Mouse (Mus musculus): ENCODE measurements at regions not wholly inside any gene's neighbourhood (a gene's known extent, or its start where the extent isn't known, plus 50 kb on each side); places are given as distances from the start of the nearest gene placed in this dataset.
A peak's percentile ranks its signal among the peaks of the same experiment; 100 is the strongest.

- DNase-seq: no peak
Observed at GRCm38 (mm10) chr9:95331275-95331674, 75.2 kb downstream of the Chst2 start.

DNA sequence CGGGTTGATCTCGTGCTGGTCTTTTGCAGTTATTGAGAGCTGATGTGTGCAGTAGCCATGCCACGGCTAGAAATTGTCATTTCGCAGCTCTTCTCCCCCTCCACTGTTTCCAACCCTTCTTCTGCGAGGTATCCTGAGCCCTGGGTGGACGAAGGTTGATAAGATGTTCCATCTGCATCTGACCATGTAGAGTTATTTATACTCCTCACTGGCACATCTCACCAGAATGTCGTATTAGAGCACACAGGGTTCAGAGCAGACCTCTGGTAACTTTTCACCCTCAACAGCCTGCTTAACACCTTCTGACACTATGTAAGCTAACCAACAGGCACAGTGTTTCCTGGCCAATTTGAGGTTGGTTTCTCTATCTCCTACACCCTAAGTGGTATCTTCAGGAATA lies 76.4 kb downstream of the Chst2 start:
- DNase-seq: no peak

- DNase-seq: no peak
Observed at GRCm38 (mm10) chr9:95329053-95329430, 77.5 kb downstream of the Chst2 start.

DNA sequence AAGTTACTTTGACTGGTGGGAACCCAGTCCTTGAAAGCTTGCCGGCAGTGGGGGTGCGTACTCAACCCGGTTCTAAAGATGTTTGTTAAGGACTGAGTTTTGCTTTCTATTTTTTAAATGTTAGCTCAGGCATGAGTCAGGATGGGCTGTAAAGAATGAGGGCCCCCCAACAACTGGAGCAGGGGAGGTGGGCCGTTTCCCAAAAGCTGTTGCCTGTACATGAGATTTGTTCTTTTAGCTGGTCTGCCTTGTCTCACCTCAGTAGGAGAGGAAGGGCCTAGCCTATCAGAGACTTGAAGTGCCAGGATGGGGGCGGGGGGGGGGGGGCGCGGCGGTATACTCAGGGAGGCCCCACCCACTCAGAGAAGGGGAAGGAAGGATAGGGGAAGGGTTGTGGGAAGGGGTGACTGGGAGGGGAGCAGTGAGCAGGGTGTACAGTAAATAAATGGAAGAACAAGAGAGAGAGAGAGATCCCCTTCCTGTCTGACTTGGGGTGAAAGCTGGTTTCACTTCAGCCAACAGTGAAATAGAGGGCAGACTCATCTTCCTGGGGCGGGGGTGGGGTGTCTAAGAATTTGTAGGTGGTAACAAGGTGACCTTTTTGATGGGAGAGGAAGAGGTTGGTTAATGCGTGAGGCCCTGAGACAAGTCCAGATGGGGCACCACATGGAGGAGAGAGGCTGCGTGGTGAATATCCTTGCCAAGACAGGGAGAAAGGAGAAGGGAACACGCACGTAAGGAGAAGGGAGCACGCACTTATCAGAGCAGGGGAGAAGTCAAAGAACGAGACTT lies 78.1 kb downstream of the Chst2 start:
- DNase-seq: peak; percentile 29 to 35

DNA sequence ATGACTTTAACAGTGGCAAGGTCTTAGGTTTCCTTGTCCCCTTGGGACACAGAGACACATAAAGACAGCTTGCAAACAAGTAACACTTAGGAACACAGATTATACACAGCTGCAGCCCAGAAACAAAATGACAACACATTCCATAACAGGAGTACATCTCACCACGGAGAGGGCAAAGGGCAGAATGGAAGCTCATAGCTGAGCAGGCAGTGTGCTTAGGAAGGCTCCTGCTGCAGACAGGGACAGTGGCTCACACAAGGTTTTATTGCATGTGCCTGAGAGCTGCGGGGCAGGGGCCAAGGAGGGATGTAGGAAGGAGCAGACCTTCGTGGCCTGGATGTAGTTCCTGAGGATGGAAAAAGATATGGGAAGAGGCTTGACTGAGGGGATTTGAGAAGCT lies 78.8 kb downstream of the Chst2 start:
- DNase-seq: peak in 1 of 2 experiments; percentile 7

DNA sequence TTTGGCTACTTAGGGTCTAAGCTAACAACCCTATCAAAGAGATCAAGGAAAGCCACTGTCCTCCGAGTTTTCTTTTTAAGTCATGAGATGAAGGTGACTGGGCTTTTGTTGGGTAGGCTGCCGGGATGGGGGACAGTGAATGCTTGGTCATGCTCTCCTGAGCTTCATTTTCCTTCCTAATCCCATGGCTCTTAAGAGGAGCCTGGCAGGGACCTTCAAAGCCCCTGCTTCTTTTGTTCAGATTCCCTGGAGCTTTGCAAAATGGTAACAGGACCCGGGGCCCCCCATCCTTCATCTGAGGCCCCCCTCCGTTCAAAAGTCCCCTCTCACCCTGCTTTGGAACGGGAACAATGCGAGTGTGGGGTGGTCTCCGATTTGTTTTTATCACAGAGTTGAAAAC lies 82.9 kb downstream of the Chst2 start:
- no peak for DNase-seq

DNA sequence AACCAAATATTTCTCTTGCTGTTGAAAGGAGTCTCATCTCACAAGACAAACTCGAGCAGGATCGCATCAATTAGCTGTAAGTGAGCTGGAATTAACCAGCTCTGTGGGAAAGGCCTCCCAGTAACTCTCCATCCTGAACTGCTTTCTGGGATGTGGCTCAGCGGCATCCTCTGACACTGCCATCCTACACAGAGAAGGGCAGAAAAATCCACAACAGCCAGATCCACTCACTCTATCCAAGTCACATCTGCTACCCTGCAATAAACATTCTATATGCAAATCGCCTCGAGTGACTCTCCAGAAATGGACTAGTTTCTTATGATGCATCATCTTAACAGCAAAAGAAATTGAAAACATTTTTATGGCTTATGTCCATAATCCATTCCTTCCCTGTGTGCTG lies 83.6 kb downstream of the Chst2 start:
- no peak for DNase-seq

DNA sequence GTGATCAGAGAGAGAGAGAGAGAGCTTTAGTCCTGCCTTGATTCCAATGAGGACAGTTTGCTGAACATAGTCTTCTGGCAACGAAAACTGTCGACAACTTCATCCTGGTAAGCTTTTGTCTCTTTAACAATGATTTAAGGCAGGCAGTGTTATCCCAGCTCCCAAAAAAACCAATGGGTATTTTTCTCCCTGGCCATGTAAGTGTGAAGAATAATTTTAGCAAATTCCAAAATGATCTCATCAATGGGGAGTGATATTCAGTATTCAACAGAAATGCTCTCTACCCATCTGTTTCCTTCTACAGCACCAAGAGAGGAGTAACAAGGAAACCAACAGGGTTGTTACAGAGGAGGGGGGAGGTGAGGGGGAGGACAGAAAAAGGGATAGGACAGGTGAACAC lies 84.5 kb downstream of the Chst2 start:
- DNase-seq: no peak

DNA sequence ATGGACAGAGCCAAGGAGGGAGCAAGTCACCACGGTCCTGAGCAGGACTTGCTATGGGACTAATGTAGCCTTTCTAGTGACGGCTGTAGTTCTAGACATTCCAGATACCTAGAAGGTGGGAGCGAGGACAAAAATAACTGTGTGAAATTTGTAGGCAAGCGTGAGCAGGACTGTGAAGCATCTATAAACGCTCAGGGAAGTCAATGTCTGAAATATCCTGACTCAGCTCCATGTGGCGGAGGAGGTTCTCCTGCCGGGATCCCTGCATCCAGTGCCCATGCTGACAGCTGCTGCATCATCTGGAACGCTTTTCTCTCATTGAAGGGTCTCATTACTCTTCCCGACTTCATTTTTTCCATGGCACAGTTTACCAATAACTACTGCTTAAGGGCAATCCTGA lies 87.6 kb downstream of the Chst2 start:
- no peak for DNase-seq

DNA sequence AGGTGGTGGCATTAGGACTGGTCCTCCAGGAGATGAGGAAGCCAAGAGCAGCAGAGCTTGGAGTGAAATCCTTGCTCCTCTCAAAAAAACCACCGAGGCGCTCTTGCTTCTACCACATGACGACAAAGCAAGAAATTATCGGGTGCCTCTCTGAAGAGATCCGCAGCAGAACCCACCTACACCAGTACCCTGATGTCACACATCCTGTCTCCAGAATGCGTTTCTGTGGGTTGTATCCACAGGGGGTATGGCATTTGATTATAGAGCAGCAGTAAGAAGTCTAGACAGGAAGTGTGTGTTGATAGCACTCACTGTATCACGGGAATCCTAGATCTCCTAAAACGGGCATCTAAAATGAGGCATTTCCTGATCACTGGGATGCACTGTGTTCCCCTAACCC lies 89.8 kb downstream of the Chst2 start:
- peak in 1 of 2 experiments; percentile 9 for DNase-seq

GRCm38 (mm10) chr9:95315080-95315479 lies 91.4 kb downstream of the Chst2 start:
- DNase-seq: no peak

DNA sequence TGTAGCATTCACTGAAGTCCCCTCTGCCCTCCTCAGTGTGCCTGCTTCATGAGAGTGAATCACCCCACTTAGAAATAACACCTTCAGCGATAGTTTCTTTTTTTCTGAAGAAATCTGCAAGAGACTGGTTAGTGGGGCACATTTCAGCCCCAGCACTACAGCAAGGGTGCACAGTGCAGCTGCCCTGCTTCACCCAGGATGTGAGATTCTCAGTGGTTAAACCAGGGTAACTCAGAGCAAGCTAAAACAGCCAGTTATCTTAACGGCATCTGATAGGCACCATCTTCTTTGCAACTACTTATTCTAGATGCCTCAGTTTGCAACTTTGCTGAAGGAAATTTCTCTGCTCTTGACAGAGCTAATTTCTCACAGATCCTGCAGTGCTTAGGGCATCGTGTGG lies 94.9 kb downstream of the Chst2 start:
- DNase-seq: peak; percentile 23 to 40

- no peak for DNase-seq
Observed at GRCm38 (mm10) chr9:95289008-95289407, 117.5 kb downstream of the Chst2 start.

- no peak for DNase-seq
Observed at GRCm38 (mm10) chr9:95282996-95283395, 123.5 kb downstream of the Chst2 start.

- no peak for DNase-seq
Observed at GRCm38 (mm10) chr9:95282502-95282901, 124.0 kb downstream of the Chst2 start.
